Mouse (Mus musculus) liver, embryonic 15.5 days (tissue): Measurements from ENCODE around the gene Gm20521. TPM values are rescaled to one million over a fixed set of nuclear protein-coding genes. Genes with fewer than 3 reads are reported as not detected.
"Not testable (repeated sequence)": the region's sequence is repeated elsewhere in the genome, so short reads cannot be mapped to it uniquely, and the experiment has no call there.

ENCODE experiments used
- ATAC-seq: fragments of 200-750 bp; cut with Nextera tagmentation; 2 replicates; pipeline ENCODE4 v1.8.0; 2017; ENCODE audit warnings: moderate number of reproducible peaks, mild to moderate bottlenecking, moderate library complexity; ENCODE audit not compliant: insufficient read depth
- H3K27ac ChIP-seq: fragments of 300-500 bp; sonication (generic); replicated peaks from 2 replicates; pipeline ENCODE4 v1.5.1; 2015; ENCODE audit warnings: mild to moderate bottlenecking, inconsistent platforms
- H3K27me3 ChIP-seq: fragments of 300-500 bp; sonication (generic); 2 replicates; pipeline ENCODE4 v1.6.1; 2015; ENCODE audit warnings: mild to moderate bottlenecking, inconsistent platforms
- H3K36me3 ChIP-seq: fragments of 300-500 bp; sonication (generic); replicated peaks from 2 replicates; pipeline ENCODE4 v1.6.1; 2015; ENCODE audit warnings: moderate library complexity, mild to moderate bottlenecking, inconsistent platforms
- H3K4me1 ChIP-seq: fragments of 300-500 bp; sonication (generic); replicated peaks from 2 replicates; pipeline ENCODE4 v1.6.1; 2015; ENCODE audit warnings: inconsistent platforms
- H3K4me2 ChIP-seq: fragments of 300-500 bp; sonication (generic); 2 replicates; pipeline ENCODE4 v1.6.1; 2015; ENCODE audit warnings: moderate library complexity, mild to moderate bottlenecking, inconsistent platforms
- H3K4me3 ChIP-seq: fragments of 300-500 bp; sonication (generic); replicated peaks from 2 replicates; pipeline ENCODE4 v1.5.1; 2015; ENCODE audit warnings: mild to moderate bottlenecking, inconsistent platforms
- H3K9ac ChIP-seq: fragments of 300-500 bp; sonication (generic); 2 replicates; pipeline ENCODE4 v1.6.1; 2015; ENCODE audit warnings: moderate library complexity, mild to moderate bottlenecking, inconsistent platforms
- H3K9me3 ChIP-seq: fragments of 300-500 bp; sonication (generic); replicated peaks from 2 replicates; pipeline ENCODE4 v1.6.1; 2016; ENCODE audit warnings: inconsistent platforms
- WGBS: fragments of 180-500 bp; shearing (Covaris S2); methylation state at CpG from one replicate; pipeline ENCODE4 v1.1.7; 2015; ENCODE audit warnings: mixed read lengths; ENCODE audit not compliant: insufficient replicate concordance; 5-methylcytosine and 5-hydroxymethylcytosine counted together
- polyA plus RNA-seq: library from polyadenylated mRNA; unstranded; fragments of >200 nt; fragmentation: Nextera tagmentation; extraction: Ambion mirVana; gene quantifications from 2 replicates; pipeline ENCODE4 v1.2.1, GENCODE M21; 2015

Gm20521 gene
- polyA plus RNA-seq, 1 experiment from 2014 or later = not detected

- not testable (repeated sequence) for H3K9me3 ChIP-seq, H3K36me3 ChIP-seq, H3K27me3 ChIP-seq, H3K4me2 ChIP-seq, H3K9ac ChIP-seq, H3K4me1 ChIP-seq, H3K4me3 ChIP-seq, H3K27ac ChIP-seq, ATAC-seq
- WGBS = 68% methylated on average over 11 of the region's 11 CpGs
Observed at GRCm38 (mm10) chr14:54947008-54947407, 63.8 kb downstream of the Gm20521 start.

Other genes starting within 250 kb of the Gm20521 start
- gene Gm17606, start 242.5 kb upstream of the Gm20521 start, polyA plus RNA-seq = not detected in 2 replicates
- 0.16 and 0.35 TPM in 2 replicates for gene Cdh24, start 242.1 kb upstream of the Gm20521 start, polyA plus RNA-seq
- gene 1700123O20Rik, start 197.2 kb upstream of the Gm20521 start, polyA plus RNA-seq = 39.3 and 39.5 TPM in 2 replicates
- 47.3 and 48.7 TPM in 2 replicates for gene Acin1, start 196.5 kb upstream of the Gm20521 start, polyA plus RNA-seq
- 0.05 TPM in 1 of 2 replicates, not detected in the other for gene Gm29776, start 184.6 kb upstream of the Gm20521 start, polyA plus RNA-seq
- gene Cebpe, start 171.3 kb upstream of the Gm20521 start, polyA plus RNA-seq = 10.6 and 12.6 TPM in 2 replicates
- 3.0 and 3.5 TPM in 2 replicates for gene Slc7a8, start 101.5 kb upstream of the Gm20521 start, polyA plus RNA-seq
- not detected in 2 replicates for gene Rnf212b, start 69.3 kb upstream of the Gm20521 start, polyA plus RNA-seq
- 1.6 and 2.6 TPM in 2 replicates for gene Homez, start 12.5 kb upstream of the Gm20521 start, polyA plus RNA-seq
- 0.33 and 0.63 TPM in 2 replicates for gene Ppp1r3e, start 5.9 kb upstream of the Gm20521 start, polyA plus RNA-seq
- gene Bcl2l2, start 64 bp upstream of the Gm20521 start, polyA plus RNA-seq = 0.46 and 0.82 TPM in 2 replicates
- gene Pabpn1, start 9.1 kb downstream of the Gm20521 start, polyA plus RNA-seq = 38.6 and 46.2 TPM in 2 replicates
- 2.2 TPM in 2 replicates for gene Slc22a17, start 29.7 kb downstream of the Gm20521 start, polyA plus RNA-seq
- gene Efs, start 42.7 kb downstream of the Gm20521 start, polyA plus RNA-seq = 0.62 and 0.63 TPM in 2 replicates
- not detected in 2 replicates for gene Il25, start 49.3 kb downstream of the Gm20521 start, polyA plus RNA-seq
- 0.18 TPM in 1 of 2 replicates, not detected in the other for gene Cmtm5, start 52.8 kb downstream of the Gm20521 start, polyA plus RNA-seq
- 0.68 and 0.69 TPM in 2 replicates for gene Myh6, start 83.5 kb downstream of the Gm20521 start, polyA plus RNA-seq
- not detected in 2 replicates for gene Gm17428, start 93.5 kb downstream of the Gm20521 start, polyA plus RNA-seq
- gene Myh7, start 111.2 kb downstream of the Gm20521 start, polyA plus RNA-seq = 3.6 and 3.8 TPM in 2 replicates
- gene Ngdn, start 132.0 kb downstream of the Gm20521 start, polyA plus RNA-seq = 34.0 and 34.6 TPM in 2 replicates
- gene Zfhx2, start 208.9 kb downstream of the Gm20521 start, polyA plus RNA-seq = 1.2 and 1.6 TPM in 2 replicates
- gene Thtpa, start 211.3 kb downstream of the Gm20521 start, polyA plus RNA-seq = 4.4 and 6.2 TPM in 2 replicates
- gene Ap1g2, start 223.2 kb downstream of the Gm20521 start, polyA plus RNA-seq = 16.3 and 17.4 TPM in 2 replicates
- gene Jph4, start 233.5 kb downstream of the Gm20521 start, polyA plus RNA-seq = 0.02 TPM in 1 of 2 replicates, not detected in the other